In the genomic region with DNA sequence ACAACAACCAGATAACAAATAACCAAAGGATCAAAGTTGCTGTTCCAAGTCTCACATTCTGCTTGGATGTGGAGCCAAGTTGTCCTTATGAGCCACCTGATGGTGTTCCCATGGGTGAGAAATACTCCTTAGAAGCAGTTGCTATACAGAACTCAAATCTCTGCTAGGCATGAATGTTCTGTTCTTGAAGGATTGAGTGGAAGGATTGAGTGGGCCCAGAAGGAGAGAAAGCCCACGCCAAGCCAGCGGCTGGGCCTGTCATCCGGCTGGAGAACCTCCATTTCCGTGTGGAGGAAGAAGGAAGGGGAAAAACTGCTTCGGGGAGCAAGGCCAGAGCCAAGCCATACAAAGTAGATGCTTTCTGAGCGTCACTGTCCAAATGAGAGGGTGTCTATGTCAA, we compare ENCODE assay signal across 20 mouse cellular contexts. TPM values are rescaled to one million over a fixed set of nuclear protein-coding genes. Genes with fewer than 3 reads are reported as not detected.
DNase-seq lines count a peak whose midpoint lies in the region; TF ChIP-seq lines count a peak whose summit lies in the region.
"Had no signal": no experiment of that assay in that cellular context is flagged by ENCODE, and none has a peak within 500 bp of the region (broad histone marks: within the 10 kb centered on the region; RNA-seq: fewer than 3 reads in every experiment).

No protein-coding gene starts in this region.

- no peak for TF ChIP-seq CTCF in lung, adult 2 months (IDR thresholded peaks at IDR 0.05; ENCODE audit: insufficient read depth, low read length)

- H3K4me3 ChIP-seq in lung, adult 2 months (replicated peaks; ENCODE audit: extremely low read depth, low read depth, low read length): no peak overlapping the region
- H3K4me3 ChIP-seq: embryonic facial prominence, embryonic 15.5 days; limb, embryonic 10.5 days; neural tube, embryonic 13.5 days had no signal

- WGBS in lung, adult 2 months: 93% methylated on average over 6 of the region's 6 CpGs

- DNase-seq in layer of hippocampus, adult 11-12 months (ENCODE audit: low spot score): peak; percentile 27
- no peak for DNase-seq in layer of hippocampus, postnatal 25 days (ENCODE audit: extremely low spot score in 1 of 2, low spot score in 1 of 2)
- peak; percentile 79 for DNase-seq in brain, adult 2 months (ENCODE audit: low read depth, low spot score)
- peak; percentile 24 to 40 for DNase-seq in layer of hippocampus, postnatal 14 days (ENCODE audit: low spot score in 2 of 2)
- peak; percentile 16 for DNase-seq in right cerebral cortex, postnatal 14 days
- DNase-seq in heart, adult 18-20 months: no peak
- DNase-seq in lung, adult 2 months: no peak
- DNase-seq: adrenal gland, postnatal 10 days; cerebellum, postnatal 25 days; forebrain, postnatal 0 days; gastrocnemius, postnatal 14 days; kidney, adult 18-20 months; liver, postnatal 0 days; lung, postnatal 14 days; midbrain, embryonic 14.5 days; thymus, postnatal 14 days had no signal

- no peaks in the 10 kb centered on the region for H3K4me1 ChIP-seq in lung, adult 2 months (ENCODE audit: control insufficient read depth, insufficient read depth, low read length)
- H3K4me1 ChIP-seq: embryonic facial prominence, embryonic 15.5 days; limb, embryonic 10.5 days; neural tube, embryonic 13.5 days had no signal

- no peak for TF ChIP-seq POLR2A in lung, adult 2 months (IDR thresholded peaks at IDR 0.05; ENCODE audit: borderline replicate concordance, extremely low read depth, low read depth, low read length)

RNA-seq across cellular contexts. Expression of a gene that starts 44.3 kb away (rescaled TPM):
- 10 to 100 TPM; 20.9 to 22.1 TPM for total RNA-seq in layer of hippocampus, postnatal 25 days (2021)
- 10 to 100 TPM; 22.3 to 27.2 TPM for total RNA-seq in layer of hippocampus, postnatal 14 days (2021)
- total RNA-seq in heart, adult 18-20 months (2021): 10 to 100 TPM; 53.5 to 55.1 TPM
- 0.79 and 0.89 TPM in 2 replicates for polyA plus RNA-seq in lung, adult 2 months (2012; rRNA removed)
- polyA plus RNA-seq: activated CD4-positive, CD25-positive, alpha-beta regulatory T cell, adult 4 months had no signal

Comparison
In these comparisons a context has a peak if more than half of its experiments do, and no peak if none do; other contexts are left out.
1. DNase-seq: peak in layer of hippocampus, adult 11-12 months (single experiment), brain, adult 2 months (single experiment), layer of hippocampus, postnatal 14 days (2 of 2) and right cerebral cortex, postnatal 14 days (single experiment); none in layer of hippocampus, postnatal 25 days (0 of 2), heart, adult 18-20 months (0 of 2) and lung, adult 2 months (single experiment).